12 mouse cellular contexts compared by ENCODE assay signal in the genomic region with DNA sequence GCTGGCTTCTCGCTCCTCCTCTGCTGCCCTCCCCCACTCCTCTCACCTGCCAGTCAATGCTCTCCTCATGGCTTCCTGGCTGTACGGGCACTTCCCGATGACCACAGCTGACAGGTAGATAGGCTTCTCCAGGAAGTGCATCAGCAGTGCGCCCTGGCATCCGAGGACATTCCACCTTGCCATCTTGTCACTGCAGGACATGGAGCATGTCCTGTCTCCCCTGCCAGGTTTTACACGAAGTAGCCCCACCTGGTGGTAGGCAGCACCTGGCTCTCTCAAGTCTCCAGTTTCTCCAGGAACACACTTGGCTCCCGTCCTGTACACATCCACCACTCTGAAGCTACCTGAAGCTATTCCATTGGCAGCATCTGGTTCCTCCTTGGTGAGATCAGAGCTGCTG. TPM values are rescaled to one million over a fixed set of nuclear protein-coding genes. Genes with fewer than 3 reads are reported as not detected.
DNase-seq lines count a peak whose midpoint lies in the region; ATAC-seq and TF ChIP-seq lines count a peak whose summit lies in the region.
"Had no signal": no experiment of that assay in that cellular context is flagged by ENCODE, and none has a peak within 500 bp of the region (broad histone marks: within the 10 kb centered on the region; RNA-seq: fewer than 3 reads in every experiment).

No protein-coding gene starts in this region.

- 0 out of 2 replicates have a peak, but pooled peaks have one; percentile 11 for TF ChIP-seq CTCF in G1E (IDR thresholded peaks at IDR 0.05; ENCODE audit: low read depth, low read length)
- no peak for TF ChIP-seq CTCF in olfactory bulb, adult 2 months (IDR thresholded peaks at IDR 0.05; ENCODE audit: insufficient read depth, low read depth, low read length)

- no peak overlapping the region for H3K4me2 ChIP-seq in kidney, embryonic 16.5 days (replicated peaks; ENCODE audit: low read depth, low read length)
- H3K4me2 ChIP-seq: intestine, embryonic 15.5 days; limb, embryonic 12.5 days had no signal

- DNase-seq in kidney, postnatal 36 days: peak; percentile 7 to 47
- no peak for DNase-seq in G1E (ENCODE audit: low spot score)
- peak; percentile 72 to 75 for DNase-seq in cerebellum, postnatal 14 days
- DNase-seq in left cerebral cortex, postnatal 14 days (ENCODE audit: low spot score in 2 of 2): no peak
- no peak for DNase-seq in frontal cortex, postnatal 14 days (ENCODE audit: low spot score in 2 of 2)
- no peak for DNase-seq in frontal cortex, postnatal 25 days (ENCODE audit: low spot score in 2 of 2)

- no peak for TF ChIP-seq POLR2A in olfactory bulb, adult 2 months (IDR thresholded peaks at IDR 0.05; ENCODE audit: insufficient read depth, low read depth, low read length)

- ATAC-seq in kidney, embryonic 16.5 days (ENCODE audit: low FRiP score, low TSS enrichment): no peak
- no peak for ATAC-seq in G1E (ENCODE audit: extremely low read depth, insufficient number of reproducible peaks, low FRiP score, poor library complexity, severe bottlenecking)
- ATAC-seq: intestine, embryonic 15.5 days; midbrain, embryonic 16.5 days had no signal

- H3K36me3 ChIP-seq in kidney, embryonic 16.5 days (ENCODE audit: insufficient read depth, low read length): peaks cover 33% of the 10 kb centered on the region
- peaks cover 91% of the 10 kb centered on the region for H3K36me3 ChIP-seq in G1E (replicated peaks)

- H3K4me3 ChIP-seq in kidney, embryonic 16.5 days (ENCODE audit: low read length): no peak overlapping the region
- no peak overlapping the region for H3K4me3 ChIP-seq in G1E (ENCODE audit: low read depth, low read length)
- no peak overlapping the region for H3K4me3 ChIP-seq in olfactory bulb, adult 2 months (ENCODE audit: insufficient read depth, low read depth, low read length)
- H3K4me3 ChIP-seq: heart, embryonic 10.5 days; intestine, embryonic 15.5 days; limb, embryonic 12.5 days had no signal

- no peaks in the 10 kb centered on the region for H3K27me3 ChIP-seq in kidney, embryonic 16.5 days (ENCODE audit: insufficient read depth, low read length)
- H3K27me3 ChIP-seq in G1E (ENCODE audit: insufficient read depth, low read length): no peaks in the 10 kb centered on the region
- H3K27me3 ChIP-seq: intestine, embryonic 15.5 days; limb, embryonic 12.5 days had no signal

- peaks cover 12% of the 10 kb centered on the region; the same call in 1 of the 2 replicates for H3K4me1 ChIP-seq in kidney, embryonic 16.5 days (ENCODE audit: insufficient read depth, low read length)
- H3K4me1 ChIP-seq in G1E (ENCODE audit: insufficient read depth, low read depth, low read length): peaks cover 6% of the 10 kb centered on the region; the same call in 1 of the 2 replicates
- peaks cover 26% of the 10 kb centered on the region for H3K4me1 ChIP-seq in olfactory bulb, adult 2 months (ENCODE audit: control insufficient read depth, insufficient read depth, low read length)
- H3K4me1 ChIP-seq: intestine, embryonic 15.5 days; limb, embryonic 12.5 days had no signal

- WGBS in kidney, embryonic 16.5 days: 76% methylated on average over 7 of the region's 7 CpGs
- WGBS in olfactory bulb, adult 2 months: 65% methylated on average over 7 of the region's 7 CpGs

- no peak overlapping the region for H3K9ac ChIP-seq in kidney, embryonic 16.5 days (replicated peaks; ENCODE audit: low read length)
- H3K9ac ChIP-seq: intestine, embryonic 15.5 days; limb, embryonic 12.5 days had no signal

- H3K9me3 ChIP-seq in kidney, embryonic 16.5 days (ENCODE audit: low read length): no peaks in the 10 kb centered on the region
- no peaks in the 10 kb centered on the region for H3K9me3 ChIP-seq in G1E (replicated peaks)
- H3K9me3 ChIP-seq: heart, embryonic 10.5 days; intestine, embryonic 15.5 days; limb, embryonic 12.5 days had no signal

- intact Hi-C loops in left cerebral cortex, postnatal 14 days (cut with DNase I): no loop called here

- no peak overlapping the region for H3K27ac ChIP-seq in kidney, embryonic 16.5 days (ENCODE audit: low read length)
- peak overlapping the region; percentile 81 for H3K27ac ChIP-seq in olfactory bulb, adult 2 months (ENCODE audit: insufficient read depth, low read depth, low read length)
- H3K27ac ChIP-seq: heart, embryonic 10.5 days; intestine, embryonic 15.5 days; limb, embryonic 12.5 days had no signal

RNA-seq across cellular contexts. Expression of gene Adat1, which starts 10.0 kb away (rescaled TPM):
- polyA plus RNA-seq in kidney, embryonic 16.5 days (2015; fragmentation: Nextera tagmentation; extraction: Ambion mirVana): 11.7 and 12.0 TPM in 2 replicates
- 19.2 and 20.1 TPM in 2 replicates for total RNA-seq in G1E (2014; fragmentation: Nextera tagmentation)
- 7.6 and 8.2 TPM in 2 replicates for total RNA-seq in G1E (2017)
- 1.5 and 3.3 TPM in 2 replicates for polyA plus RNA-seq in G1E (2012)
- 148 TPM in 1 of 2 replicates, not detected in the other for polyA plus RNA-seq in olfactory bulb, adult 2 months (2012; ENCODE audit: insufficient read depth, insufficient read length, low replicate concordance, missing spikeins)
- total RNA-seq in left cerebral cortex, postnatal 14 days (2021): 1 to 10 TPM; 4.8 to 5.2 TPM

RNA-seq across cellular contexts. Expression of gene Kars, which starts 29.0 kb away (rescaled TPM):
- 213 and 217 TPM in 2 replicates for polyA plus RNA-seq in kidney, embryonic 16.5 days (2015; fragmentation: Nextera tagmentation; extraction: Ambion mirVana)
- total RNA-seq in G1E (2014; fragmentation: Nextera tagmentation) (184 TPM in 2 replicates), G1E (2017) (177 TPM in 2 replicates)
- 87.8 and 113 TPM in 2 replicates for polyA plus RNA-seq in G1E (2012)
- polyA plus RNA-seq in olfactory bulb, adult 2 months (2012; ENCODE audit: insufficient read depth, insufficient read length, low replicate concordance, missing spikeins): not detected in 2 replicates
- 10 to 100 TPM; 68.3 to 71.8 TPM for total RNA-seq in left cerebral cortex, postnatal 14 days (2021)

RNA-seq across cellular contexts. Expression of gene Terf2ip, which starts 29.1 kb away (rescaled TPM):
- polyA plus RNA-seq in kidney, embryonic 16.5 days (2015; fragmentation: Nextera tagmentation; extraction: Ambion mirVana): 26.8 and 27.9 TPM in 2 replicates
- total RNA-seq in G1E (2014; fragmentation: Nextera tagmentation) (18.4 and 26.1 TPM in 2 replicates), G1E (2017) (18.1 and 20.6 TPM in 2 replicates)
- polyA plus RNA-seq in G1E (2012): 8.7 and 10.8 TPM in 2 replicates
- not detected in 2 replicates for polyA plus RNA-seq in olfactory bulb, adult 2 months (2012; ENCODE audit: insufficient read depth, insufficient read length, low replicate concordance, missing spikeins)
- 10 to 100 TPM; 32.2 to 33.8 TPM for total RNA-seq in left cerebral cortex, postnatal 14 days (2021)

RNA-seq across cellular contexts. Expression of gene Gm6793, which starts 32.7 kb away (rescaled TPM):
- 0.75 and 0.78 TPM in 2 replicates for polyA plus RNA-seq in kidney, embryonic 16.5 days (2015; fragmentation: Nextera tagmentation; extraction: Ambion mirVana)
- total RNA-seq in G1E (2014; fragmentation: Nextera tagmentation) (not detected in 2 replicates), G1E (2017) (0.06 and 0.11 TPM in 2 replicates)
- 0.24 TPM in 1 of 2 replicates, not detected in the other for polyA plus RNA-seq in G1E (2012)
- polyA plus RNA-seq in olfactory bulb, adult 2 months (2012; ENCODE audit: insufficient read depth, insufficient read length, low replicate concordance, missing spikeins): not detected in 2 replicates
- total RNA-seq in left cerebral cortex, postnatal 14 days (2021): under 1 TPM in 1 of 2 experiments, not detected in 1; 0.22 TPM

RNA-seq across cellular contexts. Expression of gene Gabarapl2, which starts 41.6 kb away (rescaled TPM):
- 197 and 202 TPM in 2 replicates for polyA plus RNA-seq in kidney, embryonic 16.5 days (2015; fragmentation: Nextera tagmentation; extraction: Ambion mirVana)
- total RNA-seq in G1E (2014; fragmentation: Nextera tagmentation) (36.6 and 43.8 TPM in 2 replicates), G1E (2017) (50.4 and 53.7 TPM in 2 replicates)
- polyA plus RNA-seq in G1E (2012): 2.1 and 3.7 TPM in 2 replicates
- polyA plus RNA-seq in olfactory bulb, adult 2 months (2012; ENCODE audit: insufficient read depth, insufficient read length, low replicate concordance, missing spikeins): not detected in 2 replicates
- total RNA-seq in left cerebral cortex, postnatal 14 days (2021): 100 to 1,000 TPM; 200 to 212 TPM

Comparison
In these comparisons a context has a peak if more than half of its experiments do, and no peak if none do; other contexts are left out.
1. DNase-seq: peak in kidney, postnatal 36 days (2 of 2) and cerebellum, postnatal 14 days (2 of 2); none in G1E (single experiment), left cerebral cortex, postnatal 14 days (0 of 2), frontal cortex, postnatal 14 days (0 of 2) and frontal cortex, postnatal 25 days (0 of 2).